ENCODE assay signal across 21 mouse cellular contexts in genomic region chr3:126326628-126327325, GRCm38 (mm10). TPM values are rescaled to one million over a fixed set of nuclear protein-coding genes. Genes with fewer than 3 reads are reported as not detected.
A peak's percentile ranks its signal among the peaks of the same experiment; 100 is the strongest.
DNase-seq lines count a peak whose midpoint lies in the region; ATAC-seq and TF ChIP-seq lines count a peak whose summit lies in the region.
"Had no signal": no experiment of that assay in that cellular context is flagged by ENCODE, and none has a peak within 500 bp of the region (broad histone marks: within the 10 kb centered on the region; RNA-seq: fewer than 3 reads in every experiment).

No protein-coding gene starts in this region.

- no peaks in the 10 kb centered on the region for H3K36me3 ChIP-seq in forebrain, embryonic 13.5 days (ENCODE audit: poor library complexity, severe bottlenecking)
- no peaks in the 10 kb centered on the region for H3K36me3 ChIP-seq in forebrain, embryonic 11.5 days (ENCODE audit: control insufficient read depth, insufficient read depth, low read length)
- no peaks in the 10 kb centered on the region for H3K36me3 ChIP-seq in hindbrain, embryonic 16.5 days (ENCODE audit: control insufficient read depth, insufficient read depth, low read length)
- H3K36me3 ChIP-seq in hindbrain, embryonic 14.5 days (replicated peaks; ENCODE audit: control insufficient read depth, insufficient read depth) = no peaks in the 10 kb centered on the region
- no peaks in the 10 kb centered on the region for H3K36me3 ChIP-seq in kidney, embryonic 16.5 days (ENCODE audit: insufficient read depth, low read length)
- H3K36me3 ChIP-seq in stomach, embryonic 14.5 days (ENCODE audit: control insufficient read depth, insufficient read depth, low read length) = no peaks in the 10 kb centered on the region
- H3K36me3 ChIP-seq in stomach, postnatal 0 days (ENCODE audit: control insufficient read depth, insufficient read depth, low read length) = no peaks in the 10 kb centered on the region
- H3K36me3 ChIP-seq: embryonic facial prominence, embryonic 12.5 days; forebrain, embryonic 10.5 days; G1E; limb, embryonic 13.5 days had no signal

- WGBS in forebrain, embryonic 13.5 days = 94% methylated on average over 2 of the region's 2 CpGs
- 87% methylated on average over 2 of the region's 2 CpGs for WGBS in forebrain, embryonic 11.5 days
- WGBS in hindbrain, embryonic 16.5 days = 78% methylated on average over 2 of the region's 2 CpGs
- WGBS in hindbrain, embryonic 14.5 days = 95% methylated on average over 2 of the region's 2 CpGs
- 42% methylated on average over 2 of the region's 2 CpGs for WGBS in kidney, embryonic 16.5 days
- WGBS in stomach, embryonic 14.5 days = 46% methylated on average over 2 of the region's 2 CpGs
- WGBS in stomach, postnatal 0 days = 51% methylated on average over 2 of the region's 2 CpGs

- no peak for DNase-seq in forebrain, embryonic 11.5 days (ENCODE audit: low spot score)
- DNase-seq in hindbrain, embryonic 14.5 days (ENCODE audit: low spot score) = no peak
- no peak for DNase-seq in kidney, postnatal 36 days
- DNase-seq in stomach, postnatal 0 days (ENCODE audit: low spot score) = no peak
- DNase-seq: cerebellum, adult 11 months; cerebellum, adult 9-10 months; cerebellum, postnatal 36 days; thymus, postnatal 14 days had no signal

- ATAC-seq in forebrain, embryonic 13.5 days = 0 out of 2 replicates have a peak, but pooled peaks have one; percentile 17
- ATAC-seq in forebrain, embryonic 11.5 days (replicated peaks; ENCODE audit: low FRiP score) = no peak
- ATAC-seq in hindbrain, embryonic 16.5 days = peak; percentile 60; the same call in 1 of the 2 replicates
- ATAC-seq in hindbrain, embryonic 14.5 days (ENCODE audit: low FRiP score) = no peak
- ATAC-seq in kidney, embryonic 16.5 days (ENCODE audit: low FRiP score, low TSS enrichment) = peak; percentile 78
- 0 out of 2 replicates have a peak, but pooled peaks have one; percentile 53 for ATAC-seq in stomach, embryonic 14.5 days (ENCODE audit: insufficient number of reproducible peaks, insufficient read depth, low FRiP score, low read depth)
- ATAC-seq in stomach, postnatal 0 days (ENCODE audit: low FRiP score, low TSS enrichment) = no peak
- ATAC-seq: Patski had no signal

- H3K4me2 ChIP-seq in forebrain, embryonic 13.5 days = no peak overlapping the region
- no peak overlapping the region for H3K4me2 ChIP-seq in forebrain, embryonic 11.5 days (ENCODE audit: low read depth, low read length, severe bottlenecking)
- no peak overlapping the region for H3K4me2 ChIP-seq in hindbrain, embryonic 16.5 days (ENCODE audit: low read length)
- H3K4me2 ChIP-seq in hindbrain, embryonic 14.5 days (replicated peaks) = no peak overlapping the region
- H3K4me2 ChIP-seq in kidney, embryonic 16.5 days (replicated peaks; ENCODE audit: low read depth, low read length) = no peak overlapping the region
- H3K4me2 ChIP-seq in stomach, embryonic 14.5 days (replicated peaks; ENCODE audit: low read depth, low read length) = no peak overlapping the region
- H3K4me2 ChIP-seq in stomach, postnatal 0 days (replicated peaks; ENCODE audit: low read depth) = no peak overlapping the region
- H3K4me2 ChIP-seq: embryonic facial prominence, embryonic 12.5 days; heart, embryonic 11.5 days; limb, embryonic 13.5 days; liver, embryonic 11.5 days had no signal

- no peak overlapping the region for H3K27ac ChIP-seq in forebrain, embryonic 13.5 days
- H3K27ac ChIP-seq in forebrain, embryonic 11.5 days (ENCODE audit: low read depth, low read length) = no peak overlapping the region
- no peak overlapping the region for H3K27ac ChIP-seq in hindbrain, embryonic 16.5 days (ENCODE audit: low read depth, low read length)
- no peak overlapping the region for H3K27ac ChIP-seq in hindbrain, embryonic 14.5 days
- H3K27ac ChIP-seq in kidney, embryonic 16.5 days (ENCODE audit: low read length) = no peak overlapping the region
- no peak overlapping the region for H3K27ac ChIP-seq in stomach, embryonic 14.5 days (ENCODE audit: low read length)
- H3K27ac ChIP-seq in stomach, postnatal 0 days (replicated peaks) = no peak overlapping the region
- H3K27ac ChIP-seq: embryonic facial prominence, embryonic 12.5 days; forebrain, embryonic 10.5 days; gastrocnemius, adult 2 months; limb, embryonic 13.5 days had no signal

- TF ChIP-seq EP300 in stomach, postnatal 0 days (optimal IDR thresholded peaks at IDR 0.05) = no peak

- TF ChIP-seq CTCF in stomach, postnatal 0 days (IDR thresholded peaks at IDR 0.05; ENCODE audit: low read depth) = no peak

- peaks cover 4% of the 10 kb centered on the region; the same call in 1 of the 2 replicates for H3K4me1 ChIP-seq in forebrain, embryonic 13.5 days
- no peaks in the 10 kb centered on the region for H3K4me1 ChIP-seq in forebrain, embryonic 11.5 days (replicated peaks; ENCODE audit: control insufficient read depth, insufficient read depth, low read length)
- H3K4me1 ChIP-seq in hindbrain, embryonic 16.5 days (ENCODE audit: control insufficient read depth, insufficient read depth, low read depth, low read length) = no peaks in the 10 kb centered on the region
- H3K4me1 ChIP-seq in hindbrain, embryonic 14.5 days (replicated peaks; ENCODE audit: control insufficient read depth, insufficient read depth, low read length) = no peaks in the 10 kb centered on the region
- H3K4me1 ChIP-seq in kidney, embryonic 16.5 days (ENCODE audit: insufficient read depth, low read length) = no peaks in the 10 kb centered on the region
- no peaks in the 10 kb centered on the region for H3K4me1 ChIP-seq in stomach, embryonic 14.5 days (ENCODE audit: control insufficient read depth, insufficient read depth, low read length)
- no peaks in the 10 kb centered on the region for H3K4me1 ChIP-seq in stomach, postnatal 0 days (replicated peaks; ENCODE audit: control insufficient read depth, insufficient read depth)
- H3K4me1 ChIP-seq: embryonic facial prominence, embryonic 12.5 days had no signal

- no peaks in the 10 kb centered on the region for H3K27me3 ChIP-seq in forebrain, embryonic 13.5 days
- H3K27me3 ChIP-seq in forebrain, embryonic 11.5 days (ENCODE audit: control insufficient read depth, insufficient read depth, low read length) = no peaks in the 10 kb centered on the region
- H3K27me3 ChIP-seq in hindbrain, embryonic 16.5 days (replicated peaks; ENCODE audit: control insufficient read depth, insufficient read depth, low read length) = no peaks in the 10 kb centered on the region
- H3K27me3 ChIP-seq in hindbrain, embryonic 14.5 days (ENCODE audit: control insufficient read depth, insufficient read depth, low read length) = no peaks in the 10 kb centered on the region
- no peaks in the 10 kb centered on the region for H3K27me3 ChIP-seq in kidney, embryonic 16.5 days (ENCODE audit: insufficient read depth, low read length)
- H3K27me3 ChIP-seq in stomach, embryonic 14.5 days (ENCODE audit: control insufficient read depth, insufficient read depth, low read length) = no peaks in the 10 kb centered on the region
- no peaks in the 10 kb centered on the region for H3K27me3 ChIP-seq in stomach, postnatal 0 days (ENCODE audit: control insufficient read depth, insufficient read depth, low read length)
- H3K27me3 ChIP-seq: embryonic facial prominence, embryonic 12.5 days; limb, embryonic 13.5 days; Patski had no signal

- H3K4me3 ChIP-seq in forebrain, embryonic 13.5 days = no peak overlapping the region
- H3K4me3 ChIP-seq in forebrain, embryonic 11.5 days (ENCODE audit: low read depth, low read length) = no peak overlapping the region
- no peak overlapping the region for H3K4me3 ChIP-seq in hindbrain, embryonic 16.5 days (ENCODE audit: low read length)
- no peak overlapping the region for H3K4me3 ChIP-seq in hindbrain, embryonic 14.5 days (replicated peaks; ENCODE audit: low read length)
- no peak overlapping the region for H3K4me3 ChIP-seq in kidney, embryonic 16.5 days (ENCODE audit: low read length)
- H3K4me3 ChIP-seq in stomach, embryonic 14.5 days (ENCODE audit: low read depth, low read length) = no peak overlapping the region
- H3K4me3 ChIP-seq in stomach, postnatal 0 days (ENCODE audit: low read depth, low read length) = no peak overlapping the region
- H3K4me3 ChIP-seq: embryonic facial prominence, embryonic 12.5 days; forebrain, embryonic 10.5 days; gastrocnemius, adult 2 months; limb, embryonic 13.5 days had no signal

- H3K9me3 ChIP-seq in forebrain, embryonic 13.5 days (replicated peaks) = no peaks in the 10 kb centered on the region
- no peaks in the 10 kb centered on the region for H3K9me3 ChIP-seq in forebrain, embryonic 11.5 days (ENCODE audit: control insufficient read depth, low read length)
- no peaks in the 10 kb centered on the region for H3K9me3 ChIP-seq in hindbrain, embryonic 16.5 days (ENCODE audit: control insufficient read depth, low read length)
- no peaks in the 10 kb centered on the region for H3K9me3 ChIP-seq in hindbrain, embryonic 14.5 days (ENCODE audit: control insufficient read depth, low read length)
- H3K9me3 ChIP-seq in kidney, embryonic 16.5 days (ENCODE audit: low read length) = no peaks in the 10 kb centered on the region
- H3K9me3 ChIP-seq in stomach, embryonic 14.5 days (ENCODE audit: control insufficient read depth, low read depth, low read length) = no peaks in the 10 kb centered on the region
- H3K9me3 ChIP-seq in stomach, postnatal 0 days (ENCODE audit: control insufficient read depth, low read length) = no peaks in the 10 kb centered on the region
- H3K9me3 ChIP-seq: embryonic facial prominence, embryonic 12.5 days; forebrain, embryonic 10.5 days; G1E; limb, embryonic 13.5 days had no signal

- H3K9ac ChIP-seq in forebrain, embryonic 13.5 days = no peak overlapping the region
- H3K9ac ChIP-seq in forebrain, embryonic 11.5 days (ENCODE audit: low read length) = no peak overlapping the region
- no peak overlapping the region for H3K9ac ChIP-seq in hindbrain, embryonic 16.5 days (ENCODE audit: low read depth, low read length)
- no peak overlapping the region for H3K9ac ChIP-seq in hindbrain, embryonic 14.5 days
- no peak overlapping the region for H3K9ac ChIP-seq in kidney, embryonic 16.5 days (replicated peaks; ENCODE audit: low read length)
- no peak overlapping the region for H3K9ac ChIP-seq in stomach, embryonic 14.5 days (replicated peaks; ENCODE audit: low read depth, low read length)
- no peak overlapping the region for H3K9ac ChIP-seq in stomach, postnatal 0 days (ENCODE audit: low read length)
- H3K9ac ChIP-seq: embryonic facial prominence, embryonic 12.5 days; limb, embryonic 13.5 days had no signal

RNA-seq across cellular contexts. Expression of gene Arsj, which starts 36.7 kb away (rescaled TPM):
- polyA plus RNA-seq in forebrain, embryonic 13.5 days (2015; fragmentation: Nextera tagmentation; extraction: Ambion mirVana) = 0.10 and 0.13 TPM in 2 replicates
- polyA plus RNA-seq in forebrain, embryonic 11.5 days (2014; fragmentation: Nextera tagmentation; extraction: Ambion mirVana) = 0.15 and 0.20 TPM in 2 replicates
- polyA plus RNA-seq in hindbrain, embryonic 16.5 days (2015; fragmentation: Nextera tagmentation; extraction: Ambion mirVana) = 0.53 and 0.62 TPM in 2 replicates
- polyA plus RNA-seq in hindbrain, embryonic 14.5 days (2014; fragmentation: Nextera tagmentation; extraction: Ambion mirVana) = 0.20 and 0.43 TPM in 2 replicates
- 1.3 and 2.1 TPM in 2 replicates for polyA plus RNA-seq in kidney, embryonic 16.5 days (2015; fragmentation: Nextera tagmentation; extraction: Ambion mirVana)
- 1.5 and 2.1 TPM in 2 replicates for polyA plus RNA-seq in stomach, embryonic 14.5 days (2014; fragmentation: Nextera tagmentation; extraction: Ambion mirVana)
- 1.5 TPM in 2 replicates for polyA plus RNA-seq in stomach, postnatal 0 days (2015; fragmentation: Nextera tagmentation; extraction: Ambion mirVana)
- polyA plus RNA-seq: G1E; liver, embryonic 16.5 days had no signal

Comparison
In these comparisons a context has a peak if more than half of its experiments do, and no peak if none do; other contexts are left out.
1. ATAC-seq: peak in forebrain, embryonic 13.5 days (single experiment), hindbrain, embryonic 16.5 days (single experiment), kidney, embryonic 16.5 days (single experiment) and stomach, embryonic 14.5 days (single experiment); none in forebrain, embryonic 11.5 days (single experiment), hindbrain, embryonic 14.5 days (single experiment) and stomach, postnatal 0 days (single experiment).